Mouse (Mus musculus): ENCODE measurements around the gene Scrn3. TPM values are rescaled to one million over a fixed set of nuclear protein-coding genes. Genes with fewer than 3 reads are reported as not detected.

The Scrn3 gene
- polyA plus RNA-seq, 1 experiment, result not detected

GRCm38 (mm10) chr2:73273249-73274118, 38.9 kb upstream of the Scrn3 start:
- H3K27ac ChIP-seq (ENCODE audit: insufficient read depth, low read depth, low read length), result peak overlapping the region; percentile 98
- H3K4me3 ChIP-seq (ENCODE audit: insufficient read depth, low read depth, low read length), result peak overlapping the region; percentile 98
- WGBS, result under 1% methylated on average over 110 of the region's 110 CpGs
- TF ChIP-seq POLR2A (IDR thresholded peaks at IDR 0.05; ENCODE audit: insufficient read depth, low read depth, low read length) (no peak), CTCF (IDR thresholded peaks at IDR 0.05; ENCODE audit: insufficient read depth, low read depth, low read length) (no peak)
- peaks cover 3% of the 10 kb centered on the region; the same call in 1 of the 2 replicates for H3K4me1 ChIP-seq (ENCODE audit: control insufficient read depth, insufficient read depth, low read length)

DNA sequence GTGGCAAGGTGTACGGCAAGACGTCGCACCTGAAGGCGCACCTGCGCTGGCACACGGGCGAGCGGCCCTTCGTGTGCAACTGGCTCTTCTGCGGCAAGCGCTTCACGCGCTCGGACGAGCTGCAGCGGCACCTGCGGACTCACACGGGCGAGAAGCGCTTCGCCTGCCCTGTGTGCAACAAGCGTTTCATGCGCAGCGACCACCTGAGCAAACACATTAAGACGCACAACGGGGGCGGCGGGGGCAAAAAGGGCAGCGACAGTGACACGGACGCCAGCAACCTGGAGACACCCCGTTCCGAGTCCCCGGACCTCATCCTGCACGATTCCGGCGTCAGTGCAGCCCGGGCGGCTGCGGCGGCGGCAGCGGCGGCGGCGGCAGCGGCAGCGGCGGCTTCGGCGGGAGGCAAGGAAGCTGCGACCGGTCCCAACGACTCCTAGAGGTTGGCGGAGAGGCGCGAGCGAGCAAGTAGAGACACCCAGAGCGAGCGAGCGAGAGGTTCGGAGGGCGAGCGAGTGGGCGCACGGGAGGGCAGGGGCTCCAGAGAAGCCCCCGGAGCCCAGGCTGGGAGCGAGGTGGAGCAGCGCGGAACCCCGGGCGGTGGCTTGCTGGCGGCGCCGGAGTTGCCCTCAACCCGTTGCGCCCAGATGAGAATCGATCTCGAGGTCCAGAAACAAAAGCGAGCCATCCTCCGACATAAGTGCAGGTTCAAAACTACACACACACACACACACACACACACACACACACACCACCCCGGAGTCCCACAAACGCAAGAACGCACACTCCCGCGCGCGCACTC, 38.1 kb upstream of the Scrn3 start:
- H3K4me3 ChIP-seq (ENCODE audit: insufficient read depth, low read depth, low read length), result peak overlapping the region; percentile 98
- peaks cover 9% of the 10 kb centered on the region; the same call in 1 of the 2 replicates for H3K4me1 ChIP-seq (ENCODE audit: control insufficient read depth, insufficient read depth, low read length)
- 1% methylated on average over 88 of the region's 88 CpGs for WGBS
- peak overlapping the region; percentile 98 for H3K27ac ChIP-seq (ENCODE audit: insufficient read depth, low read depth, low read length)
- TF ChIP-seq POLR2A (IDR thresholded peaks at IDR 0.05; ENCODE audit: insufficient read depth, low read depth, low read length) (no peak), CTCF (IDR thresholded peaks at IDR 0.05; ENCODE audit: insufficient read depth, low read depth, low read length) (no peak)

GRCm38 (mm10) chr2:73275261-73276040, 37.0 kb upstream of the Scrn3 start:
- Histone ChIP-seq H3K4me1 (ENCODE audit: control insufficient read depth, insufficient read depth, low read length) (peaks cover 9% of the 10 kb centered on the region), H3K27ac (ENCODE audit: insufficient read depth, low read depth, low read length) (no peak overlapping the region), H3K4me3 (ENCODE audit: insufficient read depth, low read depth, low read length) (no peak overlapping the region)
- TF ChIP-seq CTCF (IDR thresholded peaks at IDR 0.05; ENCODE audit: insufficient read depth, low read depth, low read length) (no peak), POLR2A (IDR thresholded peaks at IDR 0.05; ENCODE audit: insufficient read depth, low read depth, low read length) (no peak)
- 8% methylated on average over 8 of the region's 8 CpGs for WGBS

GRCm38 (mm10) chr2:73276141-73276571, 36.2 kb upstream of the Scrn3 start:
- 2% methylated on average over 6 of the region's 6 CpGs for WGBS
- H3K27ac ChIP-seq (ENCODE audit: insufficient read depth, low read depth, low read length), result peak overlapping the region; percentile 91
- TF ChIP-seq CTCF (IDR thresholded peaks at IDR 0.05; ENCODE audit: insufficient read depth, low read depth, low read length), result no peak
- no peak for TF ChIP-seq POLR2A (IDR thresholded peaks at IDR 0.05; ENCODE audit: insufficient read depth, low read depth, low read length)
- H3K4me3 ChIP-seq (ENCODE audit: insufficient read depth, low read depth, low read length), result peak overlapping the region; percentile 21; the same call in 1 of the 2 replicates
- peaks cover 10% of the 10 kb centered on the region for H3K4me1 ChIP-seq (ENCODE audit: control insufficient read depth, insufficient read depth, low read length)

- H3K4me3 ChIP-seq (ENCODE audit: insufficient read depth, low read depth, low read length), result peak overlapping the region; percentile 60
- H3K27ac ChIP-seq (ENCODE audit: insufficient read depth, low read depth, low read length), result peak overlapping the region; percentile 99
- TF ChIP-seq CTCF (IDR thresholded peaks at IDR 0.05; ENCODE audit: insufficient read depth, low read depth, low read length) (no peak), POLR2A (IDR thresholded peaks at IDR 0.05; ENCODE audit: insufficient read depth, low read depth, low read length) (no peak)
- 2% methylated on average over 38 of the region's 38 CpGs for WGBS
- H3K4me1 ChIP-seq (ENCODE audit: control insufficient read depth, insufficient read depth, low read length), result peaks cover 13% of the 10 kb centered on the region
Measured at GRCm38 (mm10) chr2:73277021-73277708, 35.2 kb upstream of the Scrn3 start.

- Histone ChIP-seq H3K4me1 (ENCODE audit: control insufficient read depth, insufficient read depth, low read length) (peaks cover 13% of the 10 kb centered on the region), H3K27ac (ENCODE audit: insufficient read depth, low read depth, low read length) (peak overlapping the region; percentile 99), H3K4me3 (ENCODE audit: insufficient read depth, low read depth, low read length) (peak overlapping the region; percentile 60)
- WGBS, result 7% methylated on average over 18 of the region's 18 CpGs
- TF ChIP-seq CTCF (IDR thresholded peaks at IDR 0.05; ENCODE audit: insufficient read depth, low read depth, low read length) (no peak), POLR2A (IDR thresholded peaks at IDR 0.05; ENCODE audit: insufficient read depth, low read depth, low read length) (no peak)
Measured at GRCm38 (mm10) chr2:73277709-73278075, 34.7 kb upstream of the Scrn3 start.

- WGBS, result 2% methylated on average over 20 of the region's 20 CpGs
- TF ChIP-seq POLR2A (IDR thresholded peaks at IDR 0.05; ENCODE audit: insufficient read depth, low read depth, low read length) (no peak), CTCF (IDR thresholded peaks at IDR 0.05; ENCODE audit: insufficient read depth, low read depth, low read length) (peak; percentile 95)
- Histone ChIP-seq H3K27ac (ENCODE audit: insufficient read depth, low read depth, low read length) (peak overlapping the region; percentile 99), H3K4me3 (ENCODE audit: insufficient read depth, low read depth, low read length) (peak overlapping the region; percentile 60), H3K4me1 (ENCODE audit: control insufficient read depth, insufficient read depth, low read length) (peaks cover 13% of the 10 kb centered on the region)
Measured at GRCm38 (mm10) chr2:73278131-73278854, 34.1 kb upstream of the Scrn3 start.

Measured in olfactory bulb, adult 2 months (tissue).